ENCODE assay signal across 15 mouse cellular contexts in the genomic region with DNA sequence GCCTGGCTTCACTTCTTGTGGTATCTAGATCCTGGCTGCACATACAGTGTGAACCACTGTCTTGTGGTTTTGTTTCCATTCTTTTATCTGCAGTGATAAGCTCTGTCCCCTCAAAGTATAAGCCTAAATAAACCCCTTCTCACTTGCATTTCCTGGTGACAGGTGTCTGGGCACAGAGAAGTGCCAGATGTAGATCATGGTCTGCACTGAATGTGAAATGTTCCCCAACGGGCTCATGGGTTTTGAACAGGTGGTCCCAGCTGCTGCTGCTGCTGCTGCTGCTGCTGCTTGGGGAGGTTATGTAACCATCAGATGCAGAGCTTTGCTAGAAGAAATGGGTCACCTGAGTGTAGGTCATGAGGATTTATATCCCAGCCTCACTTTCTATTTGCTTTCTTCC.
A peak's percentile ranks its signal among the peaks of the same experiment; 100 is the strongest.
DNase-seq lines count a peak whose midpoint lies in the region; TF ChIP-seq lines count a peak whose summit lies in the region.
"Had no signal": no experiment of that assay in that cellular context is flagged by ENCODE, and none has a peak within 500 bp of the region (broad histone marks: within the 10 kb centered on the region; RNA-seq: fewer than 3 reads in every experiment).

No protein-coding gene starts in this region.

- H3K4me3 ChIP-seq in myocyte = no peak overlapping the region

- peak; percentile 63 for DNase-seq in heart, adult 11 months
- DNase-seq in heart, postnatal 14 days = no peak
- no peak for DNase-seq in frontal cortex, adult 2 months (ENCODE audit: extremely low spot score in 1 of 2, low spot score in 1 of 2)
- DNase-seq: adrenal gland, adult 2 months; adrenal gland, adult 8-10 months; adrenal gland, postnatal 10 days; adrenal gland, postnatal 14 days; adrenal gland, postnatal 25 days; adrenal gland, postnatal 36 days; B cell, adult 2 months; cerebellum, adult 11 months; cerebellum, adult 11-12 months; cerebellum, adult 18-20 months had no signal

- intact Hi-C loops in heart, postnatal 14 days (cut with DNase I) = no loop called here

- H3ac ChIP-seq in myocyte (ENCODE audit: control insufficient read depth, insufficient read length) = no peak overlapping the region

- H3K79me2 ChIP-seq in myocyte (ENCODE audit: control insufficient read depth, insufficient read depth) = no peaks in the 10 kb centered on the region

- no peaks in the 10 kb centered on the region for H3K36me3 ChIP-seq in myocyte (ENCODE audit: control insufficient read depth, insufficient read depth)
- H3K36me3 ChIP-seq: G1E had no signal

- TF ChIP-seq POLR2A in myocyte (IDR thresholded peaks at IDR 0.05; ENCODE audit: insufficient read length, low read depth) = no peak

- H3K27me3 ChIP-seq in myocyte (ENCODE audit: control insufficient read depth, insufficient read depth, insufficient read length) = no peaks in the 10 kb centered on the region

- H3K4me2 ChIP-seq in myocyte (ENCODE audit: low read depth) = no peak overlapping the region

TF ChIP-seq in myocyte, 11 proteins besides CTCF, POLR2A, EP300 and RAD21:
- no peak for TF ChIP-seq CEBPB (IDR thresholded peaks at IDR 0.05; ENCODE audit: insufficient read depth, poor library complexity, severe bottlenecking)
- TF ChIP-seq MYOD1 (IDR thresholded peaks at IDR 0.05; ENCODE audit: control insufficient read depth in 1 of 3, insufficient read length in 2 of 3, low read depth in 2 of 3) = peak in 2 of 3 experiments; percentile 33 to 69
TF ChIP-seq in myocyte: peak in this region for 1.
